Mouse (Mus musculus) spleen, adult 2 months (tissue): ENCODE results near the gene Cdpf1.

Experiments used
- CTCF ChIP-seq: fragments of 200-500 bp; IDR thresholded peaks from 2 replicates; pipeline ENCODE4 v1.5.1; 2011; ENCODE audit warnings: mild to moderate bottlenecking, inconsistent platforms; ENCODE audit not compliant: insufficient read depth, insufficient read length, insufficient replicate concordance; ENCODE audit errors: extremely low read depth
- POLR2A ChIP-seq: fragments of 200-500 bp; IDR thresholded peaks from 2 replicates; pipeline ENCODE4 v1.6.1; 2011; ENCODE audit warnings: low read depth, low read length, inconsistent platforms

DNA sequence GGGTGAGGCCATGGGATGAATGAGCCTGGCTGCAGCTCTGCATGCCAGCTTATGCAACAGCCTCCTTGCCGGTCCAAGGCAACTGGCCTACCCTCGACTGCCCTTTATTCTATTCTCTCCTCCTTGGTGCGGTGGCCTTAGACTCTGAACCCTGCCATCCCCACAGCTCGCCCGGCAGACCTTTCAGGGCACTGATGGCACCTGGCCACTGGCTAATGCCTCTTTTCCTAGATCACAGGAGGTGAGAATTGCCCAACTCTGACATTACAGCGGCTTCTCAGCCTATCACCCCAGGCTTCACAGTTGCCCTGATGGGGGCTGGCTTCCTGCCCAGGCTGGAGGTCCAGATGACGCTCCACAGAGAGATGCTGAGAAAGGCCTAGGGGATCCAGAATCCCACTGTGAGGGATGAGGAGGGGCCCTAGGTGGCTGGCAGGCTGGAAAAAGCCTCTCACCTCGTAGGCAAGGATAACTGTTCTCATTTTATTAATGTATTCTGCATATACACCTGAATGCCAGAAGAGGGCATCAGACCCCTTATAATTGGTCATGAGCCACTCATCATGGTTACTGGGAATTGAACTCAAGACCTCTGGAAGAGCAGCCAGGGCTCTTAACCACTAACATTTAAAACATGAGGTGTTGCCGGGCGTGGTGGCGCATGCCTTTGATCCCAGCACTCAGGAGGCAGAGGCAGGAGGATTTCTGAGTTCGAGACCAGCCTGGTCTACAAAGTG lies 40.3 kb upstream of the Cdpf1 start:
- TF ChIP-seq POLR2A = no peak
- no peak for TF ChIP-seq CTCF
